Mouse (Mus musculus) embryonic fibroblast, embryonic 13.5 days (primary cell): ENCODE measurements around the gene Xpo4.

Source experiments
- CTCF ChIP-seq: IDR thresholded peaks from 2 replicates; pipeline ENCODE4 v1.5.1; 2011; ENCODE audit warnings: mild to moderate bottlenecking, control low read depth, low read length, moderate library complexity, borderline replicate concordance; ENCODE audit not compliant: insufficient read depth
- POLR2A ChIP-seq: IDR thresholded peaks from 2 replicates; pipeline ENCODE4 v1.6.1; 2011; ENCODE audit warnings: low read depth, mild to moderate bottlenecking, control low read depth, low read length, moderate library complexity

GRCm38 (mm10) chr14:57711059-57711458 is 45.8 kb upstream of the Xpo4 start:
- TF ChIP-seq CTCF (no peak), POLR2A (no peak)
